Mouse (Mus musculus) splenic B cell, adult 2 months (primary cell): ENCODE results near the gene H2-Q7.
"Not testable (repeated sequence)": the region's sequence is repeated elsewhere in the genome, so short reads cannot be mapped to it uniquely, and the experiment has no call there.

Experiments
- DNase-seq: peaks from one replicate; pipeline ENCODE4 v3.0.0-alpha.2; 2011; ENCODE audit warnings: low read depth, low spot score
- H3K27me3 ChIP-seq: 2 replicates; pipeline ENCODE4 v1.6.1; 2012; ENCODE audit warnings: mild to moderate bottlenecking, low read length, moderate library complexity, mixed read lengths; ENCODE audit not compliant: control insufficient read depth, poor library complexity, insufficient read depth, severe bottlenecking
- H3K36me3 ChIP-seq: 2 replicates; pipeline ENCODE4 v1.6.1; 2012; ENCODE audit warnings: mild to moderate bottlenecking, low read length, moderate library complexity, mixed read lengths; ENCODE audit not compliant: control insufficient read depth, poor library complexity, insufficient read depth, severe bottlenecking

Gene H2-Q7

GRCm38 (mm10) chr17:35424624-35425416, 14.1 kb upstream of the H2-Q7 start, which contains the start of gene H2-Q6:
H2-Q6 (plus strand) TSS chr17:35424850.
- peaks cover 19% of the 10 kb centered on the region for H3K36me3 ChIP-seq
- not testable (repeated sequence) for H3K27me3 ChIP-seq
- peak; percentile 97 for DNase-seq

- not testable (repeated sequence) for H3K27me3 ChIP-seq
- DNase-seq = peak; percentile 65
These were observed 13.5 kb upstream of the H2-Q7 start for GRCm38 (mm10) chr17:35425474-35425873.

GRCm38 (mm10) chr17:35428883-35429282, 10.1 kb upstream of the H2-Q7 start:
- not testable (repeated sequence) for H3K27me3 ChIP-seq, DNase-seq
- peaks cover 19% of the 10 kb centered on the region for H3K36me3 ChIP-seq

More at GRCm38 (mm10) chr17:35425474-35425873, 13.5 kb upstream of the H2-Q7 start:
- H3K36me3 ChIP-seq = peaks cover 19% of the 10 kb centered on the region

- not testable (repeated sequence) for H3K27me3 ChIP-seq, DNase-seq
- peaks cover 19% of the 10 kb centered on the region for H3K36me3 ChIP-seq
These were observed 8.3 kb upstream of the H2-Q7 start for GRCm38 (mm10) chr17:35430671-35431070.

- not testable (repeated sequence) for H3K27me3 ChIP-seq, DNase-seq
- H3K36me3 ChIP-seq = peaks cover 15% of the 10 kb centered on the region
These were observed 6.8 kb upstream of the H2-Q7 start for GRCm38 (mm10) chr17:35432167-35432566.

DNA sequence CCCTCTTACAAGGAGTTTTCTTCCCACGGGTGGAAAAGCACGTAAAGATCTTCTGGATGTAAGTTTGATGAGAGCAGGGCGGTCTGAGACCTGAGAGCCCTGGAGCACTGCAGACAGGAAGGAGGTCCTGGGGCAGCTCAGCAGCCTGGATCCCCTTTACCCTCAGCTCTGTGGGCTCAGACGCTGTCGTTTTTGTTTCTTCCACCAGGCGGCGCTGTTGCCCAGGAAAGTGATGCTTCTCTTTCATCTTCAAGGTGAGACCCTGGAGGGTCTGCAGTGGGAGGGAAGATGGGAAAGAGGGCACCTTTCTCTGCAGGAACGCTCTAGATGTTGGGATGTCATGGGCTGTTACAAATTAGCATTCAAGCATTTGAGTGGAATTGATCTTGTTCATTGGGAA, 4.1 kb upstream of the H2-Q7 start:
- not testable (repeated sequence) for H3K27me3 ChIP-seq, H3K36me3 ChIP-seq
- peak; percentile 82 for DNase-seq

GRCm38 (mm10) chr17:35435577-35435976, 3.4 kb upstream of the H2-Q7 start:
- DNase-seq, H3K27me3 ChIP-seq, H3K36me3 ChIP-seq: not testable (repeated sequence)

GRCm38 (mm10) chr17:35437386-35437936, 1.5 kb upstream of the H2-Q7 start:
- not testable (repeated sequence) for H3K36me3 ChIP-seq, DNase-seq, H3K27me3 ChIP-seq

GRCm38 (mm10) chr17:35438395-35438794, 560 bp upstream of the H2-Q7 start:
- H3K36me3 ChIP-seq, H3K27me3 ChIP-seq: not testable (repeated sequence)
- peak; percentile 24 for DNase-seq

- DNase-seq = peak; percentile 48
- H3K36me3 ChIP-seq, H3K27me3 ChIP-seq: not testable (repeated sequence)
These were observed 366 bp downstream of the H2-Q7 start for GRCm38 (mm10) chr17:35439295-35439747.

- peak; percentile 23 for DNase-seq
- H3K27me3 ChIP-seq, H3K36me3 ChIP-seq: not testable (repeated sequence)
These were observed 1.1 kb downstream of the H2-Q7 start for GRCm38 (mm10) chr17:35439925-35440645.

DNA sequence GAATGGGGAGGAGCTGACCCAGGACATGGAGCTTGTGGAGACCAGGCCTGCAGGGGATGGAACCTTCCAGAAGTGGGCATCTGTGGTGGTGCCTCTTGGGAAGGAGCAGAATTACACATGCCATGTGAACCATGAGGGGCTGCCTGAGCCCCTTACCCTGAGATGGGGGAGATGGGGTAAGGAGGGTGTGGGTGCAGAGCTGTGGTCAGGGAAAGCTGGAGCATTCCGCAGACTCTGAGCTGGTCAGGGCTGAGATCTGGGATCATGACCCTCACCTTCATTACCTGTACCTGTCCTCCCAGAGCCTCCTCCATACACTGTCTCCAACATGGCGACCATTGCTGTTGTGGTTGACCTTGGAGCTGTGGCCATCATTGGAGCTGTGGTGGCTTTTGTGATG, 3.4 kb downstream of the H2-Q7 start:
- DNase-seq, H3K36me3 ChIP-seq, H3K27me3 ChIP-seq: not testable (repeated sequence)

- H3K36me3 ChIP-seq, H3K27me3 ChIP-seq, DNase-seq: not testable (repeated sequence)
These were observed 5.6 kb downstream of the H2-Q7 start for GRCm38 (mm10) chr17:35444510-35444909.

DNA sequence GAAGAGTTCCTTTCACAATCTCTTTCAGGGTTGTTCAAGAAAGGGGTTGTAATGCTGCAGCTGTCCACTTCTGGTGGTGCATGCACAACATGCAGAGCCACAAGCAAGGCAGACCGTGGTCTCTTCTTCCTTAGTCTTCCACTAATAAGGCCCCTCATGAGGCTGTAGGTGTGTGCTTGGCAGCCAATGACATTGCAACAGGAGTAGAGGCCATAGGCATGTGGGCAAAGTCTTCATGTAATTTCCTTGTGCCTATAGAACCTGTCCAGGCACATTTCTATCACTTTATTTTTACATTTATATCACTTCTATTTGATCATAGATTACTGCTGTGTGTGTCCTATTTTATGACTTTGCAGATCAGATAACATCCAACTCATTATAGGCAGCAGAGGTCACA, 19.3 kb downstream of the H2-Q7 start:
- H3K36me3 ChIP-seq, H3K27me3 ChIP-seq, DNase-seq: not testable (repeated sequence)
